Mouse (Mus musculus): Measurements from ENCODE around the gene Frmd4a.

DNA sequence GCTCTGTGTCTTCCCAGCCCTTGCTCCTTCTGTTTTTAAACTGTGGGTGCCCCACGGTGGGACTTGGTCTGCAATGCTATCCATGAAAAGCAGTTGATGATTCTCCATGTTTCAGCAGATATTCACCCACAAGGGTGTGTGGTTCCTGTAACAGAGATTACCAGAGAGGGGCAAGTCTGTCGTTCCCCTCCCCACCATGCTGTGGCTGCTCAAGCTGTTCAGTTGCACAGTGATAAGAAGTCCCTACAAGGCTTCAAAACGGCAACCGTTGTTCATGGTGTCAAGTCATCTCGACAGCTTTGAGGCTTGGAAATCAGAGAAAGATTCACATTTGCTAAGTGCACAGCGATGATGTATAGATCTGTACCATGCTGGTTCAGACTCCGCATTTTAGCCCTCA lies 449.8 kb downstream of the Frmd4a start:
- TF ChIP-seq CTCF (IDR thresholded peaks at IDR 0.05; ENCODE audit: control insufficient read depth, insufficient read depth, low read length), result no peak
- TF ChIP-seq POLR2A (IDR thresholded peaks at IDR 0.05; ENCODE audit: borderline replicate concordance, control insufficient read depth, low read depth, low read length), result no peak

Measured in bone marrow, adult 2 months (tissue).